Comparison of ENCODE assay signal across 18 mouse cellular contexts in the genomic region with DNA sequence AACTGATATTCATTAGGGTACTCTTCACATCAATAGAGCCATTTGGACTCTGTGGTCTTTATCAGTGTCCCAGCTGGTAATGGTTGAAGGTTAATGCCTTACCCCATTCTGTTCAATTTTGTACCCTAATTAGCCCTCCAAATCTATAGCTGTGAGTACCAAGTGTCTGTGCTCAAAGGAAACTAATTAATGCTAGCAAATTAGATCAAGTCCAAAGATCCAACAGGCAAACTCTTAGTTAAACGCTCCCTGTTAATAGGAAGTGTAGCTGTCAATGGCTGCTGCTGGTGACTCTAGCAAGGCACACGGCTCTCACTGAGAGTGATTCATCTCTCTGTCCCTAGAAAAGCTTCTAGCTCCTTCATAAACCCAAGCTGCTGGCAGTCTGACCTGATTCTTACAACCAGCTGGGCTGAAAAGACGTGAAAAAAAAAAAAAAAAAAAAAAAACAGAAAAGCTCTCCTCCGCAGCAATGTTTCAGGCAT. TPM values are rescaled to one million over a fixed set of nuclear protein-coding genes. Genes with fewer than 3 reads are reported as not detected.
A peak's percentile ranks its signal among the peaks of the same experiment; 100 is the strongest.
DNase-seq lines count a peak whose midpoint lies in the region; ATAC-seq and TF ChIP-seq lines count a peak whose summit lies in the region.
"Had no signal": no experiment of that assay in that cellular context is flagged by ENCODE, and none has a peak within 500 bp of the region (broad histone marks: within the 10 kb centered on the region; RNA-seq: fewer than 3 reads in every experiment).

No protein-coding gene starts in this region.

- ATAC-seq in forebrain, embryonic 12.5 days (ENCODE audit: low FRiP score): peak; percentile 91
- ATAC-seq in forebrain, postnatal 0 days: no peak
- no peak for ATAC-seq in midbrain, embryonic 11.5 days (ENCODE audit: low FRiP score)
- no peak for ATAC-seq in midbrain, embryonic 15.5 days (replicated peaks)
- no peak for ATAC-seq in inflammation-experienced regulatory T-cells, adult 6 months
- ATAC-seq: liver, embryonic 12.5 days had no signal

- H3K9me3 ChIP-seq in forebrain, embryonic 12.5 days: no peaks in the 10 kb centered on the region
- H3K9me3 ChIP-seq in forebrain, postnatal 0 days (ENCODE audit: low read length): no peaks in the 10 kb centered on the region
- H3K9me3 ChIP-seq in midbrain, embryonic 11.5 days (ENCODE audit: control insufficient read depth, low read length): no peaks in the 10 kb centered on the region
- H3K9me3 ChIP-seq in midbrain, embryonic 15.5 days: no peaks in the 10 kb centered on the region
- H3K9me3 ChIP-seq: embryonic facial prominence, embryonic 13.5 days; heart, embryonic 12.5 days; liver, embryonic 12.5 days had no signal

- no peak for TF ChIP-seq CTCF in forebrain, postnatal 0 days (IDR thresholded peaks at IDR 0.05; ENCODE audit: low read depth)

- H3K4me3 ChIP-seq in forebrain, embryonic 12.5 days (replicated peaks): no peak overlapping the region
- H3K4me3 ChIP-seq in forebrain, postnatal 0 days (ENCODE audit: low read depth, low read length): no peak overlapping the region
- H3K4me3 ChIP-seq in midbrain, embryonic 11.5 days (ENCODE audit: low read depth, low read length): no peak overlapping the region
- no peak overlapping the region for H3K4me3 ChIP-seq in midbrain, embryonic 15.5 days
- H3K4me3 ChIP-seq: embryonic facial prominence, embryonic 13.5 days; gastrocnemius, adult 2 months; heart, embryonic 12.5 days; liver, embryonic 12.5 days had no signal

- H3K4me2 ChIP-seq in forebrain, embryonic 12.5 days: no peak overlapping the region
- no peak overlapping the region for H3K4me2 ChIP-seq in forebrain, postnatal 0 days (ENCODE audit: low read depth)
- no peak overlapping the region for H3K4me2 ChIP-seq in midbrain, embryonic 11.5 days
- no peak overlapping the region for H3K4me2 ChIP-seq in midbrain, embryonic 15.5 days
- H3K4me2 ChIP-seq: embryonic facial prominence, embryonic 13.5 days; heart, embryonic 12.5 days; liver, embryonic 12.5 days; lung, embryonic 14.5 days had no signal

- H3K4me1 ChIP-seq in forebrain, embryonic 12.5 days: peaks cover 19% of the 10 kb centered on the region; the same call in 1 of the 2 replicates
- no peaks in the 10 kb centered on the region for H3K4me1 ChIP-seq in forebrain, postnatal 0 days (ENCODE audit: insufficient read depth)
- H3K4me1 ChIP-seq in midbrain, embryonic 11.5 days (ENCODE audit: control insufficient read depth, insufficient read depth, low read length): no peaks in the 10 kb centered on the region
- H3K4me1 ChIP-seq in midbrain, embryonic 15.5 days: peaks cover 10% of the 10 kb centered on the region
- H3K4me1 ChIP-seq: embryonic facial prominence, embryonic 13.5 days; heart, embryonic 12.5 days; liver, embryonic 12.5 days had no signal

- H3K36me3 ChIP-seq in forebrain, embryonic 12.5 days (replicated peaks): no peaks in the 10 kb centered on the region
- H3K36me3 ChIP-seq in forebrain, postnatal 0 days (ENCODE audit: insufficient read depth): no peaks in the 10 kb centered on the region; the same call in 1 of the 2 replicates
- no peaks in the 10 kb centered on the region for H3K36me3 ChIP-seq in midbrain, embryonic 11.5 days (ENCODE audit: control insufficient read depth, insufficient read depth, low read length)
- H3K36me3 ChIP-seq in midbrain, embryonic 15.5 days (replicated peaks): no peaks in the 10 kb centered on the region
- H3K36me3 ChIP-seq: embryonic facial prominence, embryonic 13.5 days; heart, embryonic 12.5 days; liver, embryonic 12.5 days had no signal

- peaks cover 19% of the 10 kb centered on the region; the same call in 1 of the 2 replicates for H3K27me3 ChIP-seq in forebrain, embryonic 12.5 days
- no peaks in the 10 kb centered on the region for H3K27me3 ChIP-seq in forebrain, postnatal 0 days (ENCODE audit: insufficient read depth, low read length)
- H3K27me3 ChIP-seq in midbrain, embryonic 11.5 days (ENCODE audit: control insufficient read depth, insufficient read depth, low read length): no peaks in the 10 kb centered on the region
- H3K27me3 ChIP-seq in midbrain, embryonic 15.5 days (replicated peaks): no peaks in the 10 kb centered on the region
- H3K27me3 ChIP-seq: embryonic facial prominence, embryonic 13.5 days; heart, embryonic 12.5 days; liver, embryonic 12.5 days had no signal

- no peak overlapping the region for H3K9ac ChIP-seq in forebrain, embryonic 12.5 days
- no peak overlapping the region for H3K9ac ChIP-seq in forebrain, postnatal 0 days
- no peak overlapping the region for H3K9ac ChIP-seq in midbrain, embryonic 11.5 days (ENCODE audit: low read length)
- H3K9ac ChIP-seq in midbrain, embryonic 15.5 days: no peak overlapping the region
- H3K9ac ChIP-seq: embryonic facial prominence, embryonic 13.5 days; heart, embryonic 12.5 days; liver, embryonic 12.5 days; lung, embryonic 14.5 days had no signal

- WGBS in forebrain, embryonic 12.5 days: 11% methylated on average over 4 of the region's 4 CpGs
- WGBS in forebrain, postnatal 0 days: 11% methylated on average over 4 of the region's 4 CpGs
- 62% methylated on average over 4 of the region's 4 CpGs for WGBS in midbrain, embryonic 11.5 days
- 21% methylated on average over 4 of the region's 4 CpGs for WGBS in midbrain, embryonic 15.5 days

- DNase-seq in forebrain, postnatal 0 days: no peak
- peak; percentile 82 for DNase-seq in midbrain, embryonic 11.5 days (ENCODE audit: low spot score, missing footprints)
- peak; percentile 85 for DNase-seq in brain, adult 2 months (ENCODE audit: low read depth, low spot score)
- DNase-seq in retina, embryonic 14.5 days (ENCODE audit: low spot score): peak; percentile 36
- no peak for DNase-seq in cerebellum, postnatal 14 days
- DNase-seq: gastrocnemius, adult 2 months; kidney, adult 8-10 months; kidney, postnatal 36 days; layer of hippocampus, adult 9-11 months; lung, embryonic 14.5 days; lung, postnatal 4 days; thymus, postnatal 4 days had no signal

- peak overlapping the region; percentile 27 for H3K27ac ChIP-seq in forebrain, embryonic 12.5 days
- H3K27ac ChIP-seq in forebrain, postnatal 0 days (ENCODE audit: low read depth, low read length): no peak overlapping the region
- no peak overlapping the region for H3K27ac ChIP-seq in midbrain, embryonic 11.5 days (ENCODE audit: low read depth, low read length)
- H3K27ac ChIP-seq in midbrain, embryonic 15.5 days: no peak overlapping the region
- H3K27ac ChIP-seq: embryonic facial prominence, embryonic 13.5 days; gastrocnemius, adult 2 months; liver, embryonic 12.5 days had no signal

RNA-seq across cellular contexts. Expression of gene Cmc1, which starts 41.4 kb away (rescaled TPM):
- polyA plus RNA-seq in forebrain, embryonic 12.5 days (2016; fragmentation: Nextera tagmentation; extraction: Ambion mirVana): 42.8 and 44.2 TPM in 2 replicates
- total RNA-seq in forebrain, postnatal 0 days (2014; rRNA removed): 6.8 and 8.5 TPM in 2 replicates
- polyA plus RNA-seq in forebrain, postnatal 0 days (2015; fragmentation: Nextera tagmentation; extraction: Ambion mirVana): 46.0 and 49.8 TPM in 2 replicates
- 40.1 and 41.5 TPM in 2 replicates for polyA plus RNA-seq in midbrain, embryonic 11.5 days (2014; fragmentation: Nextera tagmentation; extraction: Ambion mirVana)
- polyA plus RNA-seq in midbrain, embryonic 15.5 days (2015; fragmentation: Nextera tagmentation; extraction: Ambion mirVana): 31.7 and 32.2 TPM in 2 replicates
- polyA plus RNA-seq in inflammation-experienced regulatory T-cells, adult 6 months (2017; shearing (Covaris generic)): 100 to 1,000 TPM in 2 of 3 experiments, 10 to 100 TPM in 1; 93.2 to 110 (median 107) TPM

Comparison
In these comparisons a context has a peak if more than half of its experiments do, and no peak if none do; other contexts are left out.
1. DNase-seq: peak in midbrain, embryonic 11.5 days (single experiment), brain, adult 2 months (single experiment) and retina, embryonic 14.5 days (single experiment); none in forebrain, postnatal 0 days (single experiment) and cerebellum, postnatal 14 days (0 of 2).